Mouse (Mus musculus) right cerebral cortex, postnatal 36 days (tissue): ENCODE measurements at regions not wholly inside any gene's neighbourhood (a gene's known extent, or its start where the extent isn't known, plus 50 kb on each side); places are given as distances from the start of the nearest gene placed in this dataset.
A peak's percentile ranks its signal among the peaks of the same experiment; 100 is the strongest.
"Not testable (repeated sequence)": the region's sequence is repeated elsewhere in the genome, so short reads cannot be mapped to it uniquely, and the experiment has no call there.

ENCODE experiments used
- DNase-seq, 2 experiments: peaks; one replicate each; pipeline ENCODE4 v3.0.0; 2022; ENCODE audit warnings: low spot score in 2 of 2, mixed read lengths in 1 of 2

DNA sequence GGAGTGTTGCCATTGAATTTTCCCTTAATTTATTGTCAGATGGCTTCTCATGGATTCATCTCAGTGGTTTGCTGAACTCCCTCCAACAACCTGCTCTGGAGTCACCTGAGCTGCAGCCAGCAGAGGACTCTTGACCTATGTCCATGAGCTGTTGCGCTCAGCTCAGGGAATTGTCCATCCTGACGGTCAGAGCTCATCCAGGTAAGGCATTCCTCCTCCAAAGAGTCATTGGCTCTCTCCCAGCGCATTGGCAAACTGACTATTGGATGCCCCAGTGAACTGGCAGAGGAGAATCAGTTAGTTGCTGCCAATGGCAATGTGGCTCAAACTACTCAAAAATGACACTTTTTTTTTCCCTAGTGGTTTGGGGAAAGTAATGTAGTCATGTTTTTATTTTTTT is 345.3 kb upstream of the Fign start:
- no peak for DNase-seq

DNA sequence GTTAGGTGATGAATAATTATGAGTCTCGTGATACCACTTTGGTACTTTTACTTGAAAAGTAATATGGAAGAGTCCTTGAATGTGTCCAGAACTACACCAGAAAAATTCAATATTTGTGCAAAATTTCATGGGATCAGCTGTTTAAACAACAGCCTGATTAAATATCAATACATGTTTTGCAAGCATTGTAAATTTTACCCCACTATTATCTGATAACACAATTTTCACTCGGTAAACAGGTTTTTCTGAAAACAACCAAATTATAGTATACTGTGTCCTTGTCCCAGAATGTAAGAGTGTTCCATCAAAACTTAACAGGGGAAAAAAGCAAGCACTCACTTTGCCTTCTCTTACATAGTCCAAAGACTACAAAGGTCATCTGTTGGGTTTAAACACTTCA is 343.1 kb upstream of the Fign start:
- DNase-seq: no peak

DNA sequence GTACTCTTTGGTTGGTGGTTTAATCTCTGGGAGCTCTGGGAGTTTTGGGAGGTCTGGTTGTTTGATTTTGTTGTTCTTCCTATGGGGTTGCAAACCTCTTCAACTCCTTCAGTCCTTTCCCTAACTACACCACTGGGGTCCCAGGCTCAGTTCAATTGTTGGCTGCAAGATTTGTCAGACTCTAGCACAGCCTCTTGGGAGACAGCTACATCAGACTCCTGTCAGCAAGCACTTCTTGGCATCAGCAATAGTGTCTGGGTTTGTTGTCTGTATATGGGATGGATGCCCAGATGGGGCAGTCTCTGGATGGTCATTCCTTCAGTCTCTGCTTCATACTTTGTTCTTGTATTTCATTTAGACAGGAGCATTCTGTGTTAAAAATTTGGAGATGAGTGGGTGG is 319.3 kb upstream of the Fign start:
- DNase-seq: not testable (repeated sequence)

DNA sequence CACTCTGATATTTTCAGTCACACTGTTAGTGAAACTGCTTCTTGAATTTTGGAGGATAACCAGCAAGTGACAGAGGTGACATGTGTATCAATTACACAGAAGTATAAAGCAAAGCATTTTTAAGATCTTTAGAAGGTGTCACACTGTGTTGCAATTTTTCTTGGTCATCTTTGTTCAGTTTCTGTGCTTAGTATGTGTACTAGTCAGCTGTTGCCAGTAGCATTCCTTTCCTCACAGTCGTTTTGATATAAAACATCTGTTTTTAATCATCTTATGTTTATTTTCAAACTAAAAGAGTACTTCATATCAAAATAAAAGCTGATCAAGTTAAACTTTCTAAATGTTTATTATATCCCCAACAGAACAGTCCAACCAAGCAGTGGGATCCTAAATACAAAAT is 316.0 kb upstream of the Fign start:
- no peak for DNase-seq

DNA sequence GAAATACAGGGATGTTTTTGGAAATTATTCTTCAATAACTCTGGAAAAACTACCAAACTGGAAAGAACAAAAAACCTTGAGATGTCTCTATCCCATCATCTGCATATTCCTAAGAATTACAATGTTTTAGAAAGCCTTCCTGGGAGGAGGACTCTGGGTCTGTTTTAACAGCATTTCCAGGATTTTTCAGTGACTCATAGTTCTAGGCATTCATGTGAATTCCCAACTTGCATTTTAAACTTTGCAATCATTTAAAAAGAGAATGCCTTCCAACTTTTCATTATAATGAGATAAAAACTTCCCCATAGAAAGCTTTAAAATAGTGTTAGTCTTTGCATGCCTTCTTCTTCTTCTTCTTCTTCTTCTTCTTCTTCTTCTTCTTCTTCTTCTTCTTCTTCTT is 315.4 kb upstream of the Fign start:
- DNase-seq: no peak

DNA sequence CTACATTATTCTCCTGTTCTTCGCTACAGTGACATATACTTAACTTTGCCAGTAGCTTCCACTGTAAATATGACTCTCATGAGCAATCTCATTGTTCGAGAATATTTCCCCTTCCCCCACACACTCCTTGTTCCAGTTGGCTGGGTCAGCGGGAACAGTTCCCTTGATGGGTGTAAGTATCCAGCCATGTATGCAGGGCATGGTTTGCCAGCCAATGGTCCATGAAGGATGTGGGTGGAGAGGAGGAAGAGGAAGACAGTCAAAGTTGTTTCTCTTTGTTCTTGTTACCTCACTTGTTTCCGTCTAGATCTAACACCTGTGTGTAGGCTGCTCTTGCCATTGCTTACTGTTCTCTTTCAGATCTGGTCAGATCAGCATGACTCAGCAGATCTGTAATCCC is 298.1 kb upstream of the Fign start:
- no peak for DNase-seq

DNA sequence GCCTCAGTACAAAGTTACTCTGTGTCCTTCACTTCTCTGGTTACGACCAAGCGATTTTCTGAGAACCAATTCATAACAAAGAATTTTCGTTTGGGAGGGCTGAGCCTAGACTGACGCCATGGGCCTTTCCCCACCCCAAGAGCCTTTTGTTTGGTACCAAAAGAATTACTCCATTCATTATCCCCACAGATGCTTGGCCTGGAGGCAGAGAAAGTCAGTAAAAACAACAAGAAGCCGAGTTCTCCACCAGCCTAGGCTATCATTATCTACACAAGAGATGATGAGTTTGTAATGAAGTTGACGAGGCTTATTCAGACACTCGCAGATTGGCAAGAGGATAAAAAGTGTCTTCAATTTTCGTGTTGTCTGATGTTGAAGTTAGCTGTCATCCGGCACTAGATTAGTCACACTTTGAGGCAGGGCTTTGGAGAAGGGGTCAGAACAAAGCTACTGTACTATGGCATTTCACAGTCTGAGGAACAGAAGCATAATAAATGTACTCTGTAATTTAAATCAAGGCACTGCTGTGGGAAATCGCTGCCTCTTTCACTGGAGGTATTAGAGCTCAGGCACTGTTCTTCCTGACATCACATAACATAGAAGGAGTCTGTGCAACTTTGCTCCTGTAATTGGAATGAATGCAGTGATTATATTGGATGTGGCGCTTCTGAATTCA is 296.9 kb upstream of the Fign start:
- DNase-seq: no peak

DNA sequence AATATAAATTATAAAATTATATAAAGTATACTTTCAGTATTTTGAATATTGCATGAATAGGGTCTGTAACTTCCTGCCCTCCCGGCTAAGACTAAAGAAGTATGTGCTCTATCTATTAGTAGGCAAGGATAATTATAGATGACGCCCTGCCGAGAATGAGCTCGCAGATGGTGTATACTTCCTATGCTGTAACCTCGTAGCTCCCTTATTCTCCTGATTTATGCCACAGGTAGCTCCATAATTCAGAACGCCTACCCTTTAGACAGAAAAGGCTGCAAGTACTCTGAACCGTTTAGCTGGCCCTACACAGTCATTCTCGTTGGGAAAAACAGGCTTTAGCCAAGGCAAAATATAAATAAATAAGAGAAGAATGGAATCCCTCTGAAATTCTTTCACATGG is 296.4 kb upstream of the Fign start:
- no peak for DNase-seq

DNA sequence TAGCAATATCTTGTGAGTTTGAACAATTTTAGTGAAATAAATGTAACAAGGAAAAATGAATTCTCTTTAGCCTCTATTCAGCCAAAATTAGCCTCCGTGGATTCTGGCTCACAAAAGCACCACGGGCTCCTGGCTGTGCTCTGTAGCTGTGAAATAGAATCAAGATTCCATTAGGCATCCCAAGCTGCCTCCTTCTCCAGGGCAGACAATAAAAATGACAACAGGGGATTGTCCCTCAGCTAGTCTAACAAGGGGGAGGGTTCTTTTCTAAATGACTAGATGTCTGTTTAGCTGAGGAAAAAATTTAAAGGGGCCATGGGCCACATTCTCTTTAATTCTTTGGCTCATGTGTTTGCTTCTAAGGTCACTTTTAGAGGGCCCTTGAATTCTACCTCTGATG is 272.0 kb upstream of the Fign start:
- no peak for DNase-seq

DNA sequence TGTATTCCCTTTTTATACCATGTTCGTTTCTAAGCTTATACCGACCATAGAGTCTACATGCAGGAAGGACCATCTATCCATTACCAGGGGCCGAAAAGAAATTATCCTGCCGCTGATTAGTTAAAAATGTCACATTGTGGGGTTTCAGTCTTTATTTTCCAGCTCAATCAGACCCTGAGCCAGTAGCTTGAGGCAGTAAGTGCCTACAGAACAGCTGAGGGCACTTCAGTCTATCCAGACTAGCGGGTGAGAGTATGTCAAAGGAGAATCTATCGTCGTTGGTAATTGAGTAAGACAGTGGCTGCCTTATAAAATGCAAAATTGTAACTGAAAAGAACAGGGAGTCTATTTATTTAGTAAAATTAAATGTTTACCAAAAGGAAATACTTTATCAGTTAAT is 269.4 kb upstream of the Fign start:
- DNase-seq: no peak

DNA sequence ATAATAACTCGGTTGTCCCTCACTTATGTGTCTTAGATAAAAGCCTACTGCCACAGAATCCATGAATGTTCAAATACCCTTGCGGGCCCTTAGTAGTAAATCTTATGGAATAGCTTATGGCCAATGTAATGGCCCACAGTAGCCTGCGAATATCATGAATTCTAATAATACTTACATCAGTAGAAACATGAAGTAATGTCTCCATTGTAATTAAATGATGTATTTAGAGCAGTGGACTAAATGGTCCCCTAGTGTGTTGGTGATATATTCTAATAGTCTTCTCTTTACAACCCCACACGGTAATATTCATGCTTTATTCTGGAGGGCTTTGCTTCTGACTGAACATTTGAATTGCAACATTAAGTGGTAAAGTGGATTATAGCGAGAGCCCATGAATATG is 268.7 kb upstream of the Fign start:
- DNase-seq: no peak

DNA sequence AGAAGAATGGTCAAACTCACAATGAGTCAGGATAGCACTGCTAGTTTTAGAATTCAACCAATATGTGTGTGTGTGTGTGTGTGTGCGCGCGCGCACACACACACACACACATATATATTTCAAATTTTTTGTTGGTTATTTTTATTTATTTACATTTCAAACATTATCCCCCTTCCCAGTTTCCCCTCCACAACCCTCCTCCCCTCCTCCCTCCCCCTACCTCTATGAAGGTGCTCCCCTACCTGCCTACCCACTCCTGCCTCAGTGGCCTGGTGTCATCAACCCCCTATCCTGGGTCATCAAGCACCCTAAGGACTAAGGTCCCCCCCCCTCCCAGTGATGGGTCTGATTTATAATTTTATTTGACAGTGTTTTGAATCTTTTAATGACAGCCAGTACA is 258.4 kb upstream of the Fign start:
- no peak for DNase-seq

DNA sequence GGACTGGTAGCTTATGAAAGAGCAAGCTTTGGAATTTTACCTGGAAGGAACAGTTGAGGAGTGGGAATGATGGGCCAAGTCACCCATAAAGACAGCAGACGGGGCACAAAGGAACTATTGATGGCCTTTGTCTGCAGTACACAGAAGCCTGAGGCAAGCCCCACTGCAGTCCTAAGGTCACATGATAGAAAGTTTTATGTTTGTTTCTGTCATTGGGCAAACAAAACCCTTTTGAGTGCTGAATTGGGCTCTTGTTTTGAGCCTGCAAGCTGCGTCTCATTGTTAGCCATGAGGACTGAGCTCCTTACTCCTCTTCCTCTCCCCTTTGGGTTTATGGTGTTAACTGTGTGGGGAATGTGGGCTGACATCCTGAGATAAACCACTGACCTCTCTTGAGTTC is 227.7 kb upstream of the Fign start:
- DNase-seq: peak in 1 of 2 experiments; percentile 4
